Mouse (Mus musculus) bone marrow, adult 2 months (tissue): ENCODE measurements around the gene Nabp1.

Source experiments
- CTCF ChIP-seq: fragments of 200-500 bp; IDR thresholded peaks from 2 replicates; pipeline ENCODE4 v1.5.1; 2011; ENCODE audit warnings: low read length, control low read depth; ENCODE audit not compliant: control insufficient read depth, insufficient read depth
- POLR2A ChIP-seq: fragments of 200-500 bp; IDR thresholded peaks from 2 replicates; pipeline ENCODE4 v1.6.1; 2011; ENCODE audit warnings: low read depth, mild to moderate bottlenecking, control low read depth, low read length, borderline replicate concordance; ENCODE audit not compliant: control insufficient read depth

DNA sequence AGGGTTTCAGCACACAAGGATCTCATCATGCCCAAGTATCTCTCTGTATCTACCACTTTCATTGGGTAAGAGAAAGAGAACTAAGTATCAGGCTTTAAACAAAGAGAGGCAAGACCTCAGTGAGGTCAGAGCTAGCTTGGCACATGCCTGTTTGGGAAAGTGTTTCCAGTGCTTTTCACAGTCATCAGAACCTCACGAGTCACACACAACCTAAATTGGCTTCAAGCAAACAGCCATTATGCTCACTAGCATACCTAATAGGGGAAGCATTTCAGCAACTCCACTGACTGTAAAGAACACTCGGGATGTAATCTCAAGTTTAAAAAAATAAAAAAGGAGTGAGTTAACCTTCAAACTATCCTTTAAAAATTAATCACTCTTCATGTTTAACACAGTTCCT, 10.1 kb downstream of the Nabp1 start:
- TF ChIP-seq CTCF (no peak), POLR2A (no peak)
